Mouse (Mus musculus) ES-Bruce4 (cell line): ENCODE measurements at regions not wholly inside any gene's neighbourhood (a gene's known extent, or its start where the extent isn't known, plus 50 kb on each side); places are given as distances from the start of the nearest gene placed in this dataset.

Experiments
- CTCF ChIP-seq: IDR thresholded peaks from one replicate; pipeline ENCODE4 v1.8.1; 2011; ENCODE audit warnings: low read depth, low read length
- EP300 ChIP-seq: IDR thresholded peaks from 2 replicates; pipeline ENCODE4 v1.6.1; 2011; ENCODE audit warnings: low read depth, low read length; ENCODE audit not compliant: insufficient read depth
- POLR2A ChIP-seq: IDR thresholded peaks from one replicate; pipeline ENCODE4 v1.8.1; 2011; ENCODE audit warnings: low read length; ENCODE audit not compliant: insufficient read depth

DNA sequence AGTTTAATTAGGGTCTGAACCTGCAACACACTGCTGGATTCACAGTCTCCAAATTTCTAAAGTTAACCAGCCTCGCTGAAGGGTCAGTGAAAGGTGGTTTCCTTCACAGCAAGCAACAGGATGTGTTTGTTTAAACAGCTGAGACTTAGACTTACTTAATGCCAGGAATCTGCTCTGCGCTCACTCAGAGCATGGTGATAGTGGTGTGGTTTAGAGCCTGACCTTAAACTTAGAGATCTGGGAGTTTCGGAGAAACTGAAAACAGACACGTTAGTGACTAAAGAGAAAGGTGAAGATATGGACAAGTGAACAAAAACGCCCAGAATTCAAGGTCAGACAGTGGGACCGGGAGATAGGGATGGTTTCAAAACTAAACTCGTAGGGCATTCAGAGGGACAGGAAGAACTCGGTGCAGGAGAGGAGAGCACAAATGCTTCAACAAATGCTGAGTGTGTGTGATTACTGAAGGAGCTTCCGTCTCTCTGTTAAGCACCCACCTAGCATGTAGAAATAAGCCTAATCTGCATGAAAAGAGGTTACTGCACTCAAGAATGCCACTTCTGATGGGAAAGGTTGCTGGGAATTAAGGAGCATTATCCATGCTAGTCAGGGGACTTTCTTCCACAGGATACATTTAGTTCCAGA lies 97.2 kb upstream of the Ifngr1 start:
- TF ChIP-seq POLR2A = no peak
- no peak for TF ChIP-seq CTCF
- no peak for TF ChIP-seq EP300
